Mouse (Mus musculus) liver, postnatal 0 days (tissue): ENCODE results near the gene Mreg.

Source experiments
- CTCF ChIP-seq: sonication (generic); IDR thresholded peaks from 2 replicates; pipeline ENCODE4 v1.5.1; 2016; ENCODE audit warnings: antibody characterized with exemption, low read depth
- EP300 ChIP-seq: IDR thresholded peaks from 2 replicates; pipeline ENCODE4 v1.6.1; 2016; ENCODE audit warnings: antibody characterized with exemption, low read depth, mild to moderate bottlenecking

DNA sequence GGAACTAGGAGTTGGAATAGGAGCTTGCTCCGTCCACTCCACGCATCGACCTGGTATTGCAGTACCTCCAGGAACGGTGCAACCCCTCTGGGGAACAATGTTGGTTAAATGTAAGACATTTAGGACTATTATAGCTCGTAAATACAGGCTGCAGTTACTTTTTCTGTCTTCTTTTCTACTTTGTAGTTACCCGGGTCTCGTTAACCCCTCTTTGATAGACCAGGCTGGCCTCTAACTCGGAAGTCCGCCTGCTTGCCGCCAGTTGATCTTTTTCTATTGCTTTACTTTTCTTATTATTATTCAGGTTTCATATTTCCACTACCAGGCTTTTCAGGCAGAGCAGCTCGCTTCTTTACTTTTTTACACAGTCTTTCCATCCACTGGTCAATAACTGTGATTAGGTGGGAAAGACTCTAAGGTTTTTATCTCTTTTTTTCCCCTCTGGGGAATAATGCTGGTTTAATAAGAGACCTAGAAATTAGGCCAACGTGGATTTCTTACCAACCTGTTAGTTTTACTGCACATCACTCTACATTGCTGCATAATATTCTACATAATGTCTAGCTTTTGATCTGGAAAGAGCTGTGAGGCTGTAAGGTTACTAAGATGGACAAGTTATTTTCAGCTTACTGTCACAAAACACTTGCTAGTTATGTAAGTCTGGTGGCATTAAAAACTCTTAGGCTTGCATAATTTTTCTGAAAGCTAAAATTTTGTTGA is 32.4 kb upstream of the Mreg start:
- TF ChIP-seq CTCF = no peak
- TF ChIP-seq EP300 = peak; percentile 5; the same call in 1 of the 2 replicates
